8 mouse cellular contexts compared by ENCODE assay signal in the genomic region with DNA sequence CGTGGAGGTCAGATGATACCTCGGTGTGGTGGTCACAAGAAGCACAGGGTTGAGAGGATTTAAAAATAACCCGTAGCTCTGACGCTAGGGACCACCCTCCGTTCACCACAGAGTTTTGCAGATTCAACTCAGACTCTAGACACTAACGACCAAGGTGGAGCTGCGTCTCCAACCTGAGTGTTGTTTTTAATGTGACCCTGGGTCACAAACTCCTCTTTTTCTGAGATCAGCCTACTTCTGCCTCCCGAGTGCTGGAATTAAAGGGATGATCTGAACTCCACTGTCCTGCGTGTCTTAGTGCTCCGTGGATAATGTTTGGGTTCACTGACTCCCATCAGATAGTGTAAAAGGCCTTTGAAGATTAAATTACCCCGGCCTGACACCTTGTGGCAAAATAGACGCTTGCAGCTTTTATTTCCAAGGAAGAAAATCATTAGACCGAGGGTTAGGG. TPM values are rescaled to one million over a fixed set of nuclear protein-coding genes. Genes with fewer than 3 reads are reported as not detected.
DNase-seq lines count a peak whose midpoint lies in the region; ATAC-seq lines count a peak whose summit lies in the region.

No protein-coding gene starts in this region.

- H3K27ac ChIP-seq in heart, embryonic 14.5 days (replicated peaks in 1 of 2; ENCODE audit: control insufficient read depth in 1 of 2, insufficient read depth in 1 of 2, low read depth in 2 of 2, low read length in 2 of 2) = no peak overlapping the region
- H3K27ac ChIP-seq in kidney, embryonic 16.5 days (ENCODE audit: low read length) = no peak overlapping the region
- H3K27ac ChIP-seq in liver, embryonic 12.5 days = no peak overlapping the region
- H3K27ac ChIP-seq in neural tube, embryonic 13.5 days (replicated peaks) = no peak overlapping the region

- ATAC-seq in heart, embryonic 14.5 days (ENCODE audit: insufficient number of reproducible peaks, insufficient read depth, low FRiP score, low read depth) = peak; percentile 20; the same call in 1 of the 2 replicates
- peak; percentile 66 for ATAC-seq in kidney, embryonic 16.5 days (ENCODE audit: low FRiP score, low TSS enrichment)
- ATAC-seq in liver, embryonic 12.5 days = peak; percentile 48
- peak; percentile 84 for ATAC-seq in neural tube, embryonic 13.5 days (ENCODE audit: low read depth)

- H3K27me3 ChIP-seq in heart, embryonic 14.5 days (ENCODE audit: control insufficient read depth, insufficient read depth, low read length) = peaks cover 4% of the 10 kb centered on the region; the same call in 1 of the 2 replicates
- H3K27me3 ChIP-seq in kidney, embryonic 16.5 days (ENCODE audit: insufficient read depth, low read length) = peaks cover 7% of the 10 kb centered on the region; the same call in 1 of the 2 replicates
- H3K27me3 ChIP-seq in liver, embryonic 12.5 days (replicated peaks) = peaks cover 26% of the 10 kb centered on the region
- peaks cover 19% of the 10 kb centered on the region for H3K27me3 ChIP-seq in neural tube, embryonic 13.5 days

- H3K4me3 ChIP-seq in heart, embryonic 14.5 days (ENCODE audit: control insufficient read depth in 1 of 2, insufficient read depth in 1 of 2, low read depth in 1 of 2, low read length in 2 of 2) = peak overlapping the region; percentile 65 to 66
- H3K4me3 ChIP-seq in kidney, embryonic 16.5 days (ENCODE audit: low read length) = peak overlapping the region; percentile 64
- H3K4me3 ChIP-seq in liver, embryonic 12.5 days = peak overlapping the region; percentile 61
- H3K4me3 ChIP-seq in neural tube, embryonic 13.5 days = peak overlapping the region; percentile 51

- no peaks in the 10 kb centered on the region for H3K9me3 ChIP-seq in heart, embryonic 14.5 days (ENCODE audit: control insufficient read depth, low read length)
- H3K9me3 ChIP-seq in kidney, embryonic 16.5 days (ENCODE audit: low read length) = no peaks in the 10 kb centered on the region
- no peaks in the 10 kb centered on the region for H3K9me3 ChIP-seq in liver, embryonic 12.5 days (replicated peaks)
- no peaks in the 10 kb centered on the region for H3K9me3 ChIP-seq in neural tube, embryonic 13.5 days

- peak; percentile 87 for DNase-seq in 3T3-L1 (ENCODE audit: low read depth, low spot score)
- peak; percentile 70 for DNase-seq in ZHBTc4 (ENCODE audit: low read depth, low spot score)
- DNase-seq in embryo, embryonic 10.5 days (ENCODE audit: low spot score) = peak; percentile 78
- no peak for DNase-seq in natural killer cell, adult 2 months (ENCODE audit: low spot score in 2 of 2)

- H3K36me3 ChIP-seq in heart, embryonic 14.5 days (ENCODE audit: control insufficient read depth, insufficient read depth, low read length) = no peaks in the 10 kb centered on the region
- no peaks in the 10 kb centered on the region for H3K36me3 ChIP-seq in kidney, embryonic 16.5 days (ENCODE audit: insufficient read depth, low read length)
- H3K36me3 ChIP-seq in liver, embryonic 12.5 days = no peaks in the 10 kb centered on the region
- H3K36me3 ChIP-seq in neural tube, embryonic 13.5 days = no peaks in the 10 kb centered on the region

- H3K4me2 ChIP-seq in heart, embryonic 14.5 days (ENCODE audit: low read length) = peak overlapping the region; percentile 99
- H3K4me2 ChIP-seq in kidney, embryonic 16.5 days (replicated peaks; ENCODE audit: low read depth, low read length) = peak overlapping the region; percentile 93
- H3K4me2 ChIP-seq in liver, embryonic 12.5 days = peak overlapping the region; percentile 78
- H3K4me2 ChIP-seq in neural tube, embryonic 13.5 days = peak overlapping the region; percentile 87

- H3K9ac ChIP-seq in heart, embryonic 14.5 days (ENCODE audit: low read length) = peak overlapping the region; percentile 73
- H3K9ac ChIP-seq in kidney, embryonic 16.5 days (replicated peaks; ENCODE audit: low read length) = peak overlapping the region; percentile 69
- H3K9ac ChIP-seq in liver, embryonic 12.5 days = no peak overlapping the region
- H3K9ac ChIP-seq in neural tube, embryonic 13.5 days = peak overlapping the region; percentile 61; the same call in 1 of the 2 replicates

- under 1% methylated on average over 13 of the region's 13 CpGs for WGBS in heart, embryonic 14.5 days
- under 1% methylated on average over 13 of the region's 13 CpGs for WGBS in kidney, embryonic 16.5 days
- WGBS in liver, embryonic 12.5 days (ENCODE audit: insufficient replicate concordance) = under 1% methylated on average over 13 of the region's 13 CpGs
- WGBS in neural tube, embryonic 13.5 days = under 1% methylated on average over 13 of the region's 13 CpGs

- 0 out of 4 replicates have a peak, but pooled peaks cover 0 to 3% of the 10 kb centered on the region in 2 experiments for H3K4me1 ChIP-seq in heart, embryonic 14.5 days (ENCODE audit: control insufficient read depth in 2 of 2, insufficient read depth in 2 of 2, low read length in 2 of 2)
- peaks cover 4% of the 10 kb centered on the region; the same call in 1 of the 2 replicates for H3K4me1 ChIP-seq in kidney, embryonic 16.5 days (ENCODE audit: insufficient read depth, low read length)
- peaks cover 5% of the 10 kb centered on the region; the same call in 1 of the 2 replicates for H3K4me1 ChIP-seq in liver, embryonic 12.5 days
- H3K4me1 ChIP-seq in neural tube, embryonic 13.5 days (replicated peaks) = peaks cover 5% of the 10 kb centered on the region

RNA-seq across cellular contexts. Expression of gene Steap1, which starts 0.7 kb away (rescaled TPM):
- 1.7 and 2.9 TPM in 2 replicates for polyA plus RNA-seq in heart, embryonic 14.5 days (2014; fragmentation: Nextera tagmentation; extraction: Ambion mirVana)
- polyA plus RNA-seq in kidney, embryonic 16.5 days (2015; fragmentation: Nextera tagmentation; extraction: Ambion mirVana) = 13.2 and 13.6 TPM in 2 replicates
- 9.1 and 9.3 TPM in 2 replicates for polyA plus RNA-seq in liver, embryonic 12.5 days (2016; fragmentation: Nextera tagmentation; extraction: Ambion mirVana)
- polyA plus RNA-seq in neural tube, embryonic 13.5 days (2015; fragmentation: Nextera tagmentation; extraction: Ambion mirVana) = 1.6 and 2.1 TPM in 2 replicates

RNA-seq across cellular contexts. Expression of gene Steap2, which starts 55.4 kb away (rescaled TPM):
- 3.5 and 3.6 TPM in 2 replicates for polyA plus RNA-seq in heart, embryonic 14.5 days (2014; fragmentation: Nextera tagmentation; extraction: Ambion mirVana)
- 25.8 and 29.1 TPM in 2 replicates for polyA plus RNA-seq in kidney, embryonic 16.5 days (2015; fragmentation: Nextera tagmentation; extraction: Ambion mirVana)
- polyA plus RNA-seq in liver, embryonic 12.5 days (2016; fragmentation: Nextera tagmentation; extraction: Ambion mirVana) = 5.9 and 7.2 TPM in 2 replicates
- polyA plus RNA-seq in neural tube, embryonic 13.5 days (2015; fragmentation: Nextera tagmentation; extraction: Ambion mirVana) = 6.0 and 6.2 TPM in 2 replicates

Comparison
In these comparisons a context has a peak if more than half of its experiments do, and no peak if none do; other contexts are left out.
1. DNase-seq: peak in 3T3-L1 (single experiment), ZHBTc4 (single experiment) and embryo, embryonic 10.5 days (single experiment); none in natural killer cell, adult 2 months (0 of 2).
2. ATAC-seq: peak in every context shown above with its lines; median percentile 84 in neural tube, embryonic 13.5 days; 66 in kidney, embryonic 16.5 days; 48 in liver, embryonic 12.5 days; 20 in heart, embryonic 14.5 days.
3. Peak in every context shown above with its lines, with median percentiles within 50 percentile points of each other: H3K4me2 ChIP-seq and H3K4me3 ChIP-seq.